ENCODE assay signal across 34 mouse cellular contexts in genomic region chr14:35173861-35174260, GRCm38 (mm10).
"Had no signal": no experiment of that assay in that cellular context is flagged by ENCODE, and none has a peak within 500 bp of the region (broad histone marks: within the 10 kb centered on the region; RNA-seq: fewer than 3 reads in every experiment).

No protein-coding gene starts in this region.

- H3K27me3 ChIP-seq: heart, embryonic 12.5 days; heart, embryonic 13.5 days; heart, embryonic 15.5 days; hindbrain, embryonic 12.5 days; hindbrain, embryonic 13.5 days; hindbrain, embryonic 15.5 days; intestine, embryonic 15.5 days; kidney, embryonic 15.5 days had no signal

- H3K4me2 ChIP-seq: heart, embryonic 11.5 days; heart, embryonic 12.5 days; heart, embryonic 13.5 days; heart, embryonic 15.5 days; hindbrain, embryonic 12.5 days; hindbrain, embryonic 13.5 days; hindbrain, embryonic 14.5 days; hindbrain, embryonic 15.5 days; intestine, embryonic 15.5 days; kidney, embryonic 15.5 days had no signal

- ATAC-seq: hindbrain, embryonic 16.5 days; hindbrain, postnatal 0 days; inflammation-experienced regulatory T-cells, adult 6 months; intestine, embryonic 15.5 days; intestine, embryonic 16.5 days; intestine, postnatal 0 days had no signal

- H3K4me1 ChIP-seq: heart, embryonic 10.5 days; heart, embryonic 12.5 days; heart, embryonic 13.5 days; heart, embryonic 15.5 days; hindbrain, embryonic 10.5 days; hindbrain, embryonic 12.5 days; hindbrain, embryonic 13.5 days; hindbrain, embryonic 15.5 days; intestine, embryonic 15.5 days; kidney, embryonic 15.5 days had no signal

- DNase-seq: heart, postnatal 10 days; heart, postnatal 14 days; heart, postnatal 4 days; kidney, adult 11 months; kidney, adult 18-20 months; kidney, adult 2 months; kidney, adult 8-10 months; kidney, adult 9 months; kidney, postnatal 10 days; kidney, postnatal 14 days; kidney, postnatal 25 days; kidney, postnatal 36 days; kidney, postnatal 4 days; layer of hippocampus, adult 9-11 months; layer of hippocampus, postnatal 36 days had no signal

- H3K36me3 ChIP-seq: heart, embryonic 10.5 days; heart, embryonic 12.5 days; heart, embryonic 13.5 days; heart, embryonic 15.5 days; hindbrain, embryonic 10.5 days; hindbrain, embryonic 12.5 days; hindbrain, embryonic 13.5 days; hindbrain, embryonic 15.5 days; intestine, embryonic 15.5 days; kidney, embryonic 15.5 days had no signal

- H3K27ac ChIP-seq: heart, embryonic 10.5 days; heart, embryonic 13.5 days; heart, embryonic 15.5 days; hindbrain, embryonic 10.5 days; hindbrain, embryonic 12.5 days; hindbrain, embryonic 13.5 days; hindbrain, embryonic 14.5 days; hindbrain, embryonic 15.5 days; hindbrain, postnatal 0 days; intestine, embryonic 15.5 days; kidney, embryonic 15.5 days; kidney, postnatal 0 days; layer of hippocampus, adult 2 months had no signal

- H3K9me3 ChIP-seq: heart, embryonic 10.5 days; heart, embryonic 12.5 days; heart, embryonic 13.5 days; heart, embryonic 15.5 days; hindbrain, embryonic 10.5 days; hindbrain, embryonic 12.5 days; hindbrain, embryonic 13.5 days; hindbrain, embryonic 15.5 days; intestine, embryonic 15.5 days; kidney, embryonic 15.5 days had no signal

- H3K4me3 ChIP-seq: heart, embryonic 10.5 days; heart, embryonic 12.5 days; heart, embryonic 13.5 days; heart, embryonic 15.5 days; hindbrain, embryonic 10.5 days; hindbrain, embryonic 12.5 days; hindbrain, embryonic 13.5 days; hindbrain, embryonic 15.5 days; intestine, embryonic 15.5 days; kidney, embryonic 15.5 days; layer of hippocampus, adult 2 months had no signal

- H3K9ac ChIP-seq: heart, embryonic 12.5 days; heart, embryonic 13.5 days; heart, embryonic 15.5 days; hindbrain, embryonic 12.5 days; hindbrain, embryonic 13.5 days; hindbrain, embryonic 14.5 days; hindbrain, embryonic 15.5 days; intestine, embryonic 15.5 days; kidney, embryonic 15.5 days had no signal
